Mouse (Mus musculus) cerebellum, postnatal 10 days (tissue): ENCODE data around the gene Tinagl1.

Experiments
- DNase-seq, 2 experiments: peaks; one replicate each; pipeline ENCODE4 v3.0.0; 2021; ENCODE audit warnings: mixed read lengths in 2 of 2

The Tinagl1 gene

GRCm38 (mm10) chr4:130138441-130139213, 36.3 kb downstream of the Tinagl1 start:
- peak; percentile 90 to 93 for DNase-seq

GRCm38 (mm10) chr4:130133399-130133798, 41.5 kb downstream of the Tinagl1 start:
- no peak for DNase-seq

- no peak for DNase-seq
Observed at GRCm38 (mm10) chr4:130131448-130132105, 43.3 kb downstream of the Tinagl1 start.

- DNase-seq = peak; percentile 58 to 62
Observed at GRCm38 (mm10) chr4:130130641-130131350, 44.1 kb downstream of the Tinagl1 start.

- DNase-seq = no peak
Observed at GRCm38 (mm10) chr4:130130082-130130481, 44.8 kb downstream of the Tinagl1 start.

GRCm38 (mm10) chr4:130128907-130129306, 46.0 kb downstream of the Tinagl1 start:
- DNase-seq = peak in 1 of 2 experiments; percentile 7

GRCm38 (mm10) chr4:130125935-130126334, 49.0 kb downstream of the Tinagl1 start:
- DNase-seq = peak in 1 of 2 experiments; percentile 7

GRCm38 (mm10) chr4:130125164-130125563, 49.8 kb downstream of the Tinagl1 start:
- DNase-seq = peak in 1 of 2 experiments; percentile 2

- DNase-seq = no peak
Observed at GRCm38 (mm10) chr4:130124110-130124509, 50.8 kb downstream of the Tinagl1 start.

- no peak for DNase-seq
Observed at GRCm38 (mm10) chr4:130123020-130123419, 51.9 kb downstream of the Tinagl1 start.

- DNase-seq = peak in 1 of 2 experiments; percentile 3
Observed at GRCm38 (mm10) chr4:130121560-130121959, 53.4 kb downstream of the Tinagl1 start.

GRCm38 (mm10) chr4:130120752-130121151, 54.2 kb downstream of the Tinagl1 start:
- DNase-seq = no peak
